Mouse (Mus musculus): ENCODE data around the gene Carf.

GRCm38 (mm10) chr1:60098839-60099238 lies 792 bp downstream of the Carf start:
- no peak for TF ChIP-seq CTCF (IDR thresholded peaks at IDR 0.05; ENCODE audit: low read depth)
- no peak for TF ChIP-seq EP300 (IDR thresholded peaks at IDR 0.05; ENCODE audit: low read depth)

Data from heart, postnatal 0 days (tissue).